17 mouse cellular contexts compared by ENCODE assay signal in the genomic region with DNA sequence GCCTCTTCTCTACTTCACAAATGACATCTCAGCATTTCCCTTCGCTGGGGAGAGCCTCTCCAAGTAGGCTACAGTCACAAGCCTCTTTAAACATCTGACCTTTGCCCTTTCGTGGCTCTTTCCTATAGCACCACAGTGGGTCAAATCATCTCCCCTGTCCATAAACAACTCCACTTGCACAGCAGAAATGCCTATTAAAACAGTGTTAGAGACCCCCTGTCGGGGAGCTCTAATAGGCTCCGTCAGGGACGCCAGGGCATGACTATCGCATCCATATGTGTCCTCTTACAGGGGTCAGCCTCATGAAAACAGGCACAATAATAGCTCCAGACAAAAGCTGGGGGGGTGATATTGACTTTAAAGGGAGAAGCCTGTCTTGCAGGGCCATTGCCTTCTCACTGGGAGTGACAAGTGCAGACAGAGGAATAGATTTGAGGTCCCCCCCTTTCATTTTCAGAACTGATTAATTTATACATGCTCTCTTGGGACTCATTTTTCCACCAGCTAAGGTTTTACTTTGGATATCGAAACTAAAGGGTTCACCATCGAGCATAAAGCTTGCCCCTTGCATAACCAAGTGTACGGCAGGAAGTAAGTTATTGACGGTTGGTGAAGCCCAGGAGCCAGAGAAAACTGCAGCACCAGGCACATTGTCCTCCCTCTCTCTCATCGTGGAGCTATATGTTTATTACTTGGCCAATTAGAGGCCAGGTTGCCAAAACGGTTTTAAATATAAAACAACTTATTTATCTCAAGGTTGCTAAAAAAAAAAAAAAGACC.
A peak's percentile ranks its signal among the peaks of the same experiment; 100 is the strongest.
DNase-seq lines count a peak whose midpoint lies in the region; ATAC-seq and TF ChIP-seq lines count a peak whose summit lies in the region.
"Had no signal": no experiment of that assay in that cellular context is flagged by ENCODE, and none has a peak within 500 bp of the region (broad histone marks: within the 10 kb centered on the region; RNA-seq: fewer than 3 reads in every experiment).

No protein-coding gene starts in this region.

- 42% methylated on average over 12 of the region's 12 CpGs for WGBS in midbrain, embryonic 11.5 days
- 32% methylated on average over 12 of the region's 12 CpGs for WGBS in midbrain, postnatal 0 days
- WGBS in neural tube, embryonic 13.5 days, result 18% methylated on average over 12 of the region's 12 CpGs

- peaks cover 4% of the 10 kb centered on the region for H3K4me1 ChIP-seq in midbrain, embryonic 11.5 days (ENCODE audit: control insufficient read depth, insufficient read depth, low read length)
- no peaks in the 10 kb centered on the region for H3K4me1 ChIP-seq in midbrain, postnatal 0 days (ENCODE audit: insufficient read depth, low read length)
- peaks cover 19% of the 10 kb centered on the region for H3K4me1 ChIP-seq in neural tube, embryonic 13.5 days (replicated peaks)
- H3K4me1 ChIP-seq: embryonic facial prominence, embryonic 13.5 days; heart, embryonic 10.5 days had no signal

- no peaks in the 10 kb centered on the region for H3K9me3 ChIP-seq in midbrain, embryonic 11.5 days (ENCODE audit: control insufficient read depth, low read length)
- H3K9me3 ChIP-seq in midbrain, postnatal 0 days (ENCODE audit: low read length), result no peaks in the 10 kb centered on the region
- H3K9me3 ChIP-seq in neural tube, embryonic 13.5 days, result no peaks in the 10 kb centered on the region
- H3K9me3 ChIP-seq: embryonic facial prominence, embryonic 13.5 days; forebrain, embryonic 13.5 days; heart, embryonic 10.5 days had no signal

- H3K9ac ChIP-seq in midbrain, embryonic 11.5 days (ENCODE audit: low read length), result no peak overlapping the region
- no peak overlapping the region for H3K9ac ChIP-seq in midbrain, postnatal 0 days (replicated peaks; ENCODE audit: low read length, poor library complexity, severe bottlenecking)
- no peak overlapping the region for H3K9ac ChIP-seq in neural tube, embryonic 13.5 days
- H3K9ac ChIP-seq: embryonic facial prominence, embryonic 13.5 days; forebrain, embryonic 13.5 days; liver, embryonic 14.5 days had no signal

- H3K4me2 ChIP-seq in midbrain, embryonic 11.5 days, result no peak overlapping the region
- H3K4me2 ChIP-seq in midbrain, postnatal 0 days (ENCODE audit: low read depth, low read length, poor library complexity, severe bottlenecking), result no peak overlapping the region
- H3K4me2 ChIP-seq in neural tube, embryonic 13.5 days, result no peak overlapping the region
- H3K4me2 ChIP-seq: embryonic facial prominence, embryonic 13.5 days; forebrain, embryonic 13.5 days had no signal

- no peaks in the 10 kb centered on the region for H3K27me3 ChIP-seq in midbrain, embryonic 11.5 days (ENCODE audit: control insufficient read depth, insufficient read depth, low read length)
- 0 out of 2 replicates have a peak, but pooled peaks cover 5% of the 10 kb centered on the region for H3K27me3 ChIP-seq in midbrain, postnatal 0 days (ENCODE audit: insufficient read depth, low read length)
- peaks cover 91% of the 10 kb centered on the region for H3K27me3 ChIP-seq in neural tube, embryonic 13.5 days
- H3K27me3 ChIP-seq: embryonic facial prominence, embryonic 13.5 days had no signal

- H3K36me3 ChIP-seq in midbrain, embryonic 11.5 days (ENCODE audit: control insufficient read depth, insufficient read depth, low read length), result no peaks in the 10 kb centered on the region
- no peaks in the 10 kb centered on the region for H3K36me3 ChIP-seq in midbrain, postnatal 0 days (ENCODE audit: insufficient read depth, low read length)
- no peaks in the 10 kb centered on the region for H3K36me3 ChIP-seq in neural tube, embryonic 13.5 days
- H3K36me3 ChIP-seq: embryonic facial prominence, embryonic 13.5 days; heart, embryonic 10.5 days had no signal

- H3K27ac ChIP-seq in midbrain, embryonic 11.5 days (ENCODE audit: low read depth, low read length), result no peak overlapping the region
- H3K27ac ChIP-seq in midbrain, postnatal 0 days (ENCODE audit: low read depth, low read length), result no peak overlapping the region
- no peak overlapping the region for H3K27ac ChIP-seq in neural tube, embryonic 13.5 days (replicated peaks)
- H3K27ac ChIP-seq: embryonic facial prominence, embryonic 13.5 days; forebrain, embryonic 13.5 days; heart, embryonic 10.5 days; liver, embryonic 14.5 days had no signal

- TF ChIP-seq CTCF in midbrain, postnatal 0 days (IDR thresholded peaks at IDR 0.05), result no peak

- intact Hi-C loops in left cerebral cortex, postnatal 36 days (cut with DNase I), result no loop called here

- ATAC-seq in midbrain, embryonic 11.5 days (ENCODE audit: low FRiP score), result peak; percentile 63; the same call in 1 of the 2 replicates
- ATAC-seq in midbrain, postnatal 0 days (ENCODE audit: low FRiP score), result no peak
- peak; percentile 73 to 75 for ATAC-seq in hematopoietic stem cell, adult 5-6 weeks (replicated peaks in 1 of 2; ENCODE audit: insufficient read depth in 1 of 2, low FRiP score in 2 of 2, low TSS enrichment in 1 of 2, low read depth in 1 of 2, poor library complexity in 2 of 2, severe bottlenecking in 2 of 2)
- ATAC-seq in neural tube, embryonic 13.5 days (ENCODE audit: low read depth), result peak; percentile 67
- ATAC-seq: Patski had no signal

- peak; percentile 88 for DNase-seq in midbrain, embryonic 11.5 days (ENCODE audit: low spot score, missing footprints)
- no peak for DNase-seq in midbrain, postnatal 0 days (ENCODE audit: low spot score)
- peak; percentile 69 for DNase-seq in embryo, embryonic 10.5 days (ENCODE audit: low spot score)
- no peak for DNase-seq in left cerebral cortex, postnatal 36 days (ENCODE audit: low spot score in 2 of 2)
- no peak for DNase-seq in cerebellum, adult 9-11 months
- no peak for DNase-seq in left cerebral cortex, adult 18-20 months (ENCODE audit: low spot score in 2 of 2)
- DNase-seq: heart, postnatal 36 days; kidney, adult 11 months; kidney, postnatal 25 days; lung, postnatal 4 days had no signal

- H3K4me3 ChIP-seq in midbrain, embryonic 11.5 days (ENCODE audit: low read depth, low read length), result no peak overlapping the region
- no peak overlapping the region for H3K4me3 ChIP-seq in midbrain, postnatal 0 days (ENCODE audit: low read depth, low read length)
- no peak overlapping the region for H3K4me3 ChIP-seq in neural tube, embryonic 13.5 days
- H3K4me3 ChIP-seq: embryonic facial prominence, embryonic 13.5 days; forebrain, embryonic 13.5 days; heart, embryonic 10.5 days had no signal

Comparison
In these comparisons a context has a peak if more than half of its experiments do, and no peak if none do; other contexts are left out.
1. DNase-seq: peak in midbrain, embryonic 11.5 days (single experiment) and embryo, embryonic 10.5 days (single experiment); none in midbrain, postnatal 0 days (single experiment), left cerebral cortex, postnatal 36 days (0 of 2), cerebellum, adult 9-11 months (single experiment) and left cerebral cortex, adult 18-20 months (0 of 2).